ENCODE assay signal across 9 mouse cellular contexts in the genomic region with DNA sequence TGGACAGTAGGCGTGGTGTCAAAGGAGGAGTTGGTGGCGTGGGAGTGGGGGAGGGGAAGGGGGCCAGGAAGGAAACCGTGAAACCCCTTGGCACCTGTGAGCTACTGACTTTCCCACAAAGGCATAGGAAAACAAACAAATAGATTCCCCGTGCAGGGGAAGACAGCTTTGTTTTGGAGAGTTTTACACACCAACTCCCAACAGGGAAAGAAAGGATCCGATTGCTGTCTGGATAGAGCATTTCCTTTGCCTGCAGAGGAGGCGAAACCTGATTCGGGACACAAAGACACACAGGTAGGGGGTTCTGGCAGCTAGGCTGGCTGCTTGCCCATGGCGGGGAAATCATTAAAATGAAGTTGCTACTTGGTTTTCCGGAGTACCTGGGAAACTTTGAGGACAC.
A peak's percentile ranks its signal among the peaks of the same experiment; 100 is the strongest.
DNase-seq lines count a peak whose midpoint lies in the region; ATAC-seq and TF ChIP-seq lines count a peak whose summit lies in the region.
"Had no signal": no experiment of that assay in that cellular context is flagged by ENCODE, and none has a peak within 500 bp of the region (broad histone marks: within the 10 kb centered on the region; RNA-seq: fewer than 3 reads in every experiment).

No protein-coding gene starts in this region.

- no peak for ATAC-seq in heart, postnatal 0 days (ENCODE audit: insufficient read depth, low read depth)
- ATAC-seq in neural tube, embryonic 12.5 days (ENCODE audit: low FRiP score, low read depth), result no peak

- H3K4me1 ChIP-seq in lung, adult 2 months (ENCODE audit: control insufficient read depth, insufficient read depth, low read length), result peaks cover 3% of the 10 kb centered on the region; the same call in 1 of the 2 replicates
- peaks cover 8% of the 10 kb centered on the region; the same call in 1 of the 2 replicates for H3K4me1 ChIP-seq in heart, postnatal 0 days (ENCODE audit: control insufficient read depth, insufficient read depth)
- H3K4me1 ChIP-seq in neural tube, embryonic 12.5 days, result 0 out of 2 replicates have a peak, but pooled peaks cover 2% of the 10 kb centered on the region

- peak; percentile 14 for DNase-seq in lung, adult 2 months
- no peak for DNase-seq in lung, postnatal 25 days (ENCODE audit: low spot score)
- DNase-seq in heart, postnatal 0 days (ENCODE audit: low spot score), result no peak
- peak; percentile 48 to 52 for DNase-seq in kidney, postnatal 25 days
- DNase-seq in cerebellum, postnatal 36 days, result no peak
- DNase-seq in left cerebral cortex, postnatal 14 days (ENCODE audit: low spot score in 2 of 2), result no peak
- DNase-seq in ovary, postnatal 10 days (ENCODE audit: low spot score), result no peak

- TF ChIP-seq POLR2A in lung, adult 2 months (IDR thresholded peaks at IDR 0.05; ENCODE audit: borderline replicate concordance, extremely low read depth, low read depth, low read length), result no peak

- H3K9ac ChIP-seq in heart, postnatal 0 days (replicated peaks; ENCODE audit: low read depth, low read length), result no peak overlapping the region; the same call in 1 of the 2 replicates
- H3K9ac ChIP-seq in neural tube, embryonic 12.5 days, result no peak overlapping the region

- intact Hi-C loops in left cerebral cortex, postnatal 14 days (cut with DNase I), result no loop called here

- peak overlapping the region; percentile 57 for H3K4me2 ChIP-seq in heart, postnatal 0 days (ENCODE audit: low read depth, low read length)
- peak overlapping the region; percentile 36; the same call in 1 of the 2 replicates for H3K4me2 ChIP-seq in neural tube, embryonic 12.5 days (replicated peaks)

- H3K36me3 ChIP-seq in heart, postnatal 0 days (replicated peaks; ENCODE audit: control insufficient read depth, insufficient read depth, low read length), result no peaks in the 10 kb centered on the region
- no peaks in the 10 kb centered on the region for H3K36me3 ChIP-seq in neural tube, embryonic 12.5 days

- no peaks in the 10 kb centered on the region for H3K27me3 ChIP-seq in heart, postnatal 0 days (ENCODE audit: control insufficient read depth, insufficient read depth, low read length)
- no peaks in the 10 kb centered on the region for H3K27me3 ChIP-seq in neural tube, embryonic 12.5 days (replicated peaks)

- no peak for TF ChIP-seq EP300 in heart, postnatal 0 days (IDR thresholded peaks at IDR 0.05; ENCODE audit: low read depth)

- H3K4me3 ChIP-seq in lung, adult 2 months (replicated peaks; ENCODE audit: extremely low read depth, low read depth, low read length), result no peak overlapping the region
- peak overlapping the region; percentile 31 for H3K4me3 ChIP-seq in heart, postnatal 0 days (ENCODE audit: low read depth, low read length)
- no peak overlapping the region for H3K4me3 ChIP-seq in neural tube, embryonic 12.5 days
- H3K4me3 ChIP-seq: erythroblast, embryonic 14.5 days had no signal

- no peak for TF ChIP-seq CTCF in lung, adult 2 months (IDR thresholded peaks at IDR 0.05; ENCODE audit: insufficient read depth, low read length)
- no peak for TF ChIP-seq CTCF in heart, postnatal 0 days (IDR thresholded peaks at IDR 0.05; ENCODE audit: low read depth)

- H3K9me3 ChIP-seq in heart, postnatal 0 days (replicated peaks; ENCODE audit: control insufficient read depth, low read length), result no peaks in the 10 kb centered on the region
- H3K9me3 ChIP-seq in neural tube, embryonic 12.5 days, result no peaks in the 10 kb centered on the region

- 7% methylated on average over 9 of the region's 9 CpGs for WGBS in lung, adult 2 months
- WGBS in heart, postnatal 0 days, result 13% methylated on average over 9 of the region's 9 CpGs
- 14% methylated on average over 9 of the region's 9 CpGs for WGBS in neural tube, embryonic 12.5 days

- no peak overlapping the region for H3K27ac ChIP-seq in heart, postnatal 0 days (ENCODE audit: low read depth)
- H3K27ac ChIP-seq in neural tube, embryonic 12.5 days, result no peak overlapping the region

Comparison
In these comparisons a context has a peak if more than half of its experiments do, and no peak if none do; other contexts are left out.
1. DNase-seq: peak in lung, adult 2 months (single experiment) and kidney, postnatal 25 days (2 of 2); none in lung, postnatal 25 days (single experiment), heart, postnatal 0 days (single experiment), cerebellum, postnatal 36 days (0 of 2), left cerebral cortex, postnatal 14 days (0 of 2) and ovary, postnatal 10 days (single experiment).